Mouse (Mus musculus): Measurements from ENCODE around the gene Agfg1. TPM values are rescaled to one million over a fixed set of nuclear protein-coding genes. Genes with fewer than 3 reads are reported as not detected.

Gene Agfg1
- polyA plus RNA-seq, 2 experiments: 39.6 to 41.8 TPM

DNA sequence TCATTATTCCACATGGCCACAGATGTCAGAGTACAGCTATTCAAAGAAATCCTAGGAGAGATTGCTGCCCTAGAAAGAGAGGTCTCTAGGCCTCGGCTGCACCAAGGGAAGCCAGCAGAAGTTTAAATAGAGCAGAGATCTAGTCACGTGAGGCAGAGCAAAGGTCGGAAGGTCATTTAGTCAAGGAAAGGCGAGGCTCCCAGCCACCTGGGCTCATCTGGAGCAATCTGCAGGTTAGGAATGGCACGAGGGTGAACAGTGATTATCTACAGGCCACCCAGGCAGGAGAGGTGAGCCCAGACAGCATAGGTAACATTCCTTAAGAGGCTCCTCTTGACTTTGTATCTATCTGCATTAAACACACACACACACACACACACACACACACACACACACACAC, 12.4 kb upstream of the Agfg1 start:
- H3K27me3 ChIP-seq (ENCODE audit: control insufficient read depth, insufficient read depth, low read length): no peaks in the 10 kb centered on the region
- TF ChIP-seq POLR2A (IDR thresholded peaks at IDR 0.05; ENCODE audit: borderline replicate concordance, extremely low read depth, insufficient read depth, insufficient read length): no peak
- no peak overlapping the region for H3K27ac ChIP-seq (replicated peaks; ENCODE audit: low read depth, low read length)
- no peak overlapping the region for H3K4me2 ChIP-seq (replicated peaks; ENCODE audit: low read depth, low read length, severe bottlenecking)
- H3K36me3 ChIP-seq (ENCODE audit: control insufficient read depth, insufficient read depth, low read length): no peaks in the 10 kb centered on the region
- no peak overlapping the region for H3K4me3 ChIP-seq (replicated peaks; ENCODE audit: low read length)
- 32% methylated on average over 5 of the region's 5 CpGs for WGBS
- DNase-seq (ENCODE audit: low spot score): no peak
- H3K4me1 ChIP-seq (ENCODE audit: control insufficient read depth, insufficient read depth, low read length): no peaks in the 10 kb centered on the region
- ATAC-seq (ENCODE audit: low FRiP score, low read depth): no peak
- no peak overlapping the region for H3K9ac ChIP-seq (ENCODE audit: low read depth, low read length, severe bottlenecking)
- H3K9me3 ChIP-seq (ENCODE audit: control insufficient read depth, low read length): no peaks in the 10 kb centered on the region

DNA sequence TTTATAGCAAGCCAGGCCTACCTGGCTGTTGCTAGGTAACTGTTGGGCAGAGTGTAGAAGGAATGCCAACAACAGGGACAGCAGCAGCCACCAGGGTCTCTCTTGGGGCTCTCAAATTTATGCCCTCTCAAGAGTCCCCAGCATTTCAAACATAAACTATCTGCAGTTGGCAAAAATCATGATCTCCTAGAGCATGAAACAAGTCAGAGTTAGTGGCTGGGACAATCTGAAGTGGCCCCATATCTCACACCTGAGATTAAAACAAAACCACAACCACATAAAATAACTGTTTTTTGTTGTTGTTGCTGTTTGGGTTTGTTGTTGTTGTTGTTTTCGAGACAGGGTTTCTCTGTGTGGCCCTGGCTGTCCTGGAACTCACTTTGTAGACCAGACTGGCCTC, 8.5 kb upstream of the Agfg1 start:
- H3K9ac ChIP-seq (ENCODE audit: low read depth, low read length, severe bottlenecking): no peak overlapping the region
- H3K27me3 ChIP-seq (ENCODE audit: control insufficient read depth, insufficient read depth, low read length): no peaks in the 10 kb centered on the region
- H3K4me2 ChIP-seq (replicated peaks; ENCODE audit: low read depth, low read length, severe bottlenecking): no peak overlapping the region
- ATAC-seq (ENCODE audit: low FRiP score, low read depth) (no peak), DNase-seq (ENCODE audit: low spot score) (no peak)
- no peak for TF ChIP-seq POLR2A (IDR thresholded peaks at IDR 0.05; ENCODE audit: borderline replicate concordance, extremely low read depth, insufficient read depth, insufficient read length)
- H3K4me1 ChIP-seq (ENCODE audit: control insufficient read depth, insufficient read depth, low read length): no peaks in the 10 kb centered on the region
- H3K9me3 ChIP-seq (ENCODE audit: control insufficient read depth, low read length): no peaks in the 10 kb centered on the region
- no peaks in the 10 kb centered on the region for H3K36me3 ChIP-seq (ENCODE audit: control insufficient read depth, insufficient read depth, low read length)
- H3K27ac ChIP-seq (replicated peaks; ENCODE audit: low read depth, low read length): no peak overlapping the region
- no peak overlapping the region for H3K4me3 ChIP-seq (replicated peaks; ENCODE audit: low read length)
- WGBS: 81% methylated on average over 1 of the region's 1 CpGs

DNA sequence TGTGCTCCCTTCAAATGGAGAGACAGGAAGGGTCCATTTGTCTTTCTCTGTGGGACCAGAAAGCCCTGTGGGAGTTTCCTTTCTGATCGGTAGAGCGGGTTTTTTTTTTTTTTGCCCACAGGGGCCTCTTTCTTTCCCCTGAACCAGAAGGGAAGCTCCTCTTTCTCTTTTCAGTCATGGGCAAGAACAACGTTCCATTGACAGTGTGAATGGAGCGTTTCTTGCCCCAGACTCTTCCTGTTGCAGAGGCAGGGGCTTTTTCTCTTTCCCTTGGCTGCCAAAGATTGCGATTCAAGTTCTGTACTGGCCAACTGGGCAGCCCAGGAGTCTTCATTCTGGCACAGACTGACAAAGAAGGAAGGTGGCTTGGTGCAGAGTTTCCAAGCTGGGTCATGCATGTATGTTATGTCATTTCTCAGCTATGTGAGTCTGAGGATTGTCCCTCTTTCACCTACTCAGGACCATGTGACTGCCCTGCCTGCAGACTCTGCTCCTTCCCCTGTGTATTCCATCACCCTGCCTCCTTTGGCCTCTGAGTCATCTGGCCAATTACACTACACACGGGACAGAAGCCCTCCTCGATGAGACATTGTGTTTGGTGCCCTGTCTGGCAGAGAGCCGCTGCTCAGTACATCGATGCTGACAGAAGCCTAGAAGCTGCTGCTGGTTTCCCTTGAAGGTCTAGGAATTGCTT, 7.6 kb upstream of the Agfg1 start:
- no peaks in the 10 kb centered on the region for H3K36me3 ChIP-seq (ENCODE audit: control insufficient read depth, insufficient read depth, low read length)
- no peaks in the 10 kb centered on the region for H3K27me3 ChIP-seq (ENCODE audit: control insufficient read depth, insufficient read depth, low read length)
- no peaks in the 10 kb centered on the region for H3K4me1 ChIP-seq (ENCODE audit: control insufficient read depth, insufficient read depth, low read length)
- no peak overlapping the region for H3K9ac ChIP-seq (ENCODE audit: low read depth, low read length, severe bottlenecking)
- no peak overlapping the region for H3K4me3 ChIP-seq (replicated peaks; ENCODE audit: low read length)
- ATAC-seq (ENCODE audit: low FRiP score, low read depth) (no peak), DNase-seq (ENCODE audit: low spot score) (no peak)
- H3K27ac ChIP-seq (replicated peaks; ENCODE audit: low read depth, low read length): no peak overlapping the region
- no peaks in the 10 kb centered on the region for H3K9me3 ChIP-seq (ENCODE audit: control insufficient read depth, low read length)
- no peak overlapping the region for H3K4me2 ChIP-seq (replicated peaks; ENCODE audit: low read depth, low read length, severe bottlenecking)
- TF ChIP-seq POLR2A (IDR thresholded peaks at IDR 0.05; ENCODE audit: borderline replicate concordance, extremely low read depth, insufficient read depth, insufficient read length): no peak
- 76% methylated on average over 9 of the region's 9 CpGs for WGBS

GRCm38 (mm10) chr1:82832495-82833021, 6.7 kb upstream of the Agfg1 start:
- H3K4me2 ChIP-seq (replicated peaks; ENCODE audit: low read depth, low read length, severe bottlenecking): no peak overlapping the region
- H3K4me1 ChIP-seq (ENCODE audit: control insufficient read depth, insufficient read depth, low read length): no peaks in the 10 kb centered on the region
- ATAC-seq (ENCODE audit: low FRiP score, low read depth) (no peak), DNase-seq (ENCODE audit: low spot score) (no peak)
- no peaks in the 10 kb centered on the region for H3K36me3 ChIP-seq (ENCODE audit: control insufficient read depth, insufficient read depth, low read length)
- H3K9ac ChIP-seq (ENCODE audit: low read depth, low read length, severe bottlenecking): no peak overlapping the region
- H3K9me3 ChIP-seq (ENCODE audit: control insufficient read depth, low read length): no peaks in the 10 kb centered on the region
- WGBS: 82% methylated on average over 11 of the region's 11 CpGs
- H3K27me3 ChIP-seq (ENCODE audit: control insufficient read depth, insufficient read depth, low read length): no peaks in the 10 kb centered on the region
- no peak overlapping the region for H3K27ac ChIP-seq (replicated peaks; ENCODE audit: low read depth, low read length)
- no peak for TF ChIP-seq POLR2A (IDR thresholded peaks at IDR 0.05; ENCODE audit: borderline replicate concordance, extremely low read depth, insufficient read depth, insufficient read length)
- no peak overlapping the region for H3K4me3 ChIP-seq (replicated peaks; ENCODE audit: low read length)

GRCm38 (mm10) chr1:82833501-82833900, 5.8 kb upstream of the Agfg1 start:
- H3K4me2 ChIP-seq (replicated peaks; ENCODE audit: low read depth, low read length, severe bottlenecking): no peak overlapping the region
- no peaks in the 10 kb centered on the region for H3K9me3 ChIP-seq (ENCODE audit: control insufficient read depth, low read length)
- H3K36me3 ChIP-seq (ENCODE audit: control insufficient read depth, insufficient read depth, low read length): no peaks in the 10 kb centered on the region
- ATAC-seq (ENCODE audit: low FRiP score, low read depth): no peak
- no peak for DNase-seq (ENCODE audit: low spot score)
- H3K4me3 ChIP-seq (replicated peaks; ENCODE audit: low read length): no peak overlapping the region
- WGBS: 90% methylated on average over 2 of the region's 2 CpGs
- H3K4me1 ChIP-seq (ENCODE audit: control insufficient read depth, insufficient read depth, low read length): no peaks in the 10 kb centered on the region
- H3K9ac ChIP-seq (ENCODE audit: low read depth, low read length, severe bottlenecking): no peak overlapping the region
- TF ChIP-seq POLR2A (IDR thresholded peaks at IDR 0.05; ENCODE audit: borderline replicate concordance, extremely low read depth, insufficient read depth, insufficient read length): no peak
- H3K27ac ChIP-seq (replicated peaks; ENCODE audit: low read depth, low read length): no peak overlapping the region
- H3K27me3 ChIP-seq (ENCODE audit: control insufficient read depth, insufficient read depth, low read length): no peaks in the 10 kb centered on the region

Data from limb, embryonic 14.5 days (tissue).